Mouse (Mus musculus): ENCODE data around the gene Acot5.
"Not testable (repeated sequence)": the region's sequence is repeated elsewhere in the genome, so short reads cannot be mapped to it uniquely, and the experiment has no call there.

GRCm38 (mm10) chr12:84050744-84051143 is 18.4 kb upstream of the Acot5 start:
- not testable (repeated sequence) for TF ChIP-seq CTCF (IDR thresholded peaks at IDR 0.05; ENCODE audit: borderline replicate concordance, insufficient read depth, low read length); POLR2A (IDR thresholded peaks at IDR 0.05; ENCODE audit: low read depth, low read length)

Measured in embryonic fibroblast, embryonic 13.5 days (primary cell).